Mouse (Mus musculus) thymus, postnatal 14 days (tissue): ENCODE measurements at regions not wholly inside any gene's neighbourhood (a gene's known extent, or its start where the extent isn't known, plus 50 kb on each side); places are given as distances from the start of the nearest gene placed in this dataset.

Experiments
- DNase-seq: peaks from one replicate; pipeline ENCODE4 v3.0.0; 2021

DNA sequence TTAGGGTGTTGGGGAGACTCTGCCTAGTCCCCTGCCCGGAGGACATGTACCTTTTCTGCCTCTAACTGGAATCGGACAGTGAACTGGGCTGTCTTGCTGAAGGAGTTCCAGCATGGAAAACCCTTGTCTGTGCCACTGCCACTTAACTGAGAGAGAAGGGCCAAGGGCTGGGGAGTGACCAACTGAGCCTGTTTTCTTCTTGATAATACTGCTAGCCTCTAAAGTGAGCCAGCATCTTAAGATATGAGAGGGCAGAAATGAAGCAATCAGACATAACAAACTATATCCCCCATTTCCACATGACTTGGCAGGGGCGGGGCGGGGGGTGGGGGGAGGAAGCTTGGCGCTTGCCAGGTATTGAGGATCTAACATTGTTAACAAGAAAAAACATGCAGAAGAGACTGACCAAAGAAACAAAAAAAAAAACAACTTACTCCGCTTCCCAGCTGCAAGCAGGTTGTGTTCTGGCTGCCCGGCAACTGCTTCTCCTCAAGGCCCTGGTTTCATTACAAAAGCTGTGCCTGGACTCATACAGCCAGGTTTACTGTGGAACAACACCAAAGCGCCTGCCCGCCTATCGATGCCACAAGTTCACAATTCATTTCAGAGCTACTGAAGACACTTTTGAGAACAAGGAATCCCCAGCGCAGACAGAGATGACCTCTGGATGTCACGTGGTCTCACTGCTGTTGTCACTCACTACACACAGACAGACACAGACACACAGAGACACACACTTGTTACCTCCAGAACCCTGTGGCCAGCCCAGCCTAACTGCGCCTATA is 153.6 kb upstream of the Klf14 start:
- DNase-seq = no peak

DNA sequence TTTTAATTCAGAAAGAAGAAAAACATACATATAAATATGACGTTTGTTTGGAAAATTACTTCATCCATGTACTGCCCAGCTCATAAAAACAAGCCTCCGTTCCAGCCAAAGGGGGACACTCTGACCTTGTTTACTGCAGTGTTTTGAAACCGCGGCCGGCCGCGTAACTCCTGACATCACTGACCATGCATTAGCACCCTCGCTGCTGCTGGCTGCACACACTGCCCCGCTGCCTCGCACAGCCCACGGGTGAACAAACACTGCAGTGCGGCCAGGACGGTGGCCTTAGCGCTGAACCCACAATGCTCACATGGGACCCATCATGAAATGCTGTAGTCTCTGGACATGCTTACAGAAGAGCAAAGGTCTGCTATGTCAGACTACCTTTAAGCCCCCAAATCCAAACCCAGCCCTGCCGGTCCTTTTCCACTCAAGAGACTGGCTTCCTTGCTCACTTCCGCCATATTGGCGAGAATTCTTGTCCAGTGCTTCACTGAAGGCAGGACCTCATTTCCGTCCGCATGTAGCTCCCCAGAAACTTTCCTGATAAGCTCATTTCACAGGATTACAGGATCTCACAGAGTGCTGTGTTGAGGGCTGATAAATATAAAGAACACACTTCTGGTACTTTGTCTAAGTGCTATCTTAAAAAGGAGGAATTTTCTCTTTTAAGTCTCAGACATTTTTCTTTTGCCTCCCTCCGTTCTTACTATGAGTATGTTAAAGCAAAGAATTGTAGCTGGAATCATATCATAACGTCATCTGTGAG is 154.9 kb upstream of the Klf14 start:
- no peak for DNase-seq

DNA sequence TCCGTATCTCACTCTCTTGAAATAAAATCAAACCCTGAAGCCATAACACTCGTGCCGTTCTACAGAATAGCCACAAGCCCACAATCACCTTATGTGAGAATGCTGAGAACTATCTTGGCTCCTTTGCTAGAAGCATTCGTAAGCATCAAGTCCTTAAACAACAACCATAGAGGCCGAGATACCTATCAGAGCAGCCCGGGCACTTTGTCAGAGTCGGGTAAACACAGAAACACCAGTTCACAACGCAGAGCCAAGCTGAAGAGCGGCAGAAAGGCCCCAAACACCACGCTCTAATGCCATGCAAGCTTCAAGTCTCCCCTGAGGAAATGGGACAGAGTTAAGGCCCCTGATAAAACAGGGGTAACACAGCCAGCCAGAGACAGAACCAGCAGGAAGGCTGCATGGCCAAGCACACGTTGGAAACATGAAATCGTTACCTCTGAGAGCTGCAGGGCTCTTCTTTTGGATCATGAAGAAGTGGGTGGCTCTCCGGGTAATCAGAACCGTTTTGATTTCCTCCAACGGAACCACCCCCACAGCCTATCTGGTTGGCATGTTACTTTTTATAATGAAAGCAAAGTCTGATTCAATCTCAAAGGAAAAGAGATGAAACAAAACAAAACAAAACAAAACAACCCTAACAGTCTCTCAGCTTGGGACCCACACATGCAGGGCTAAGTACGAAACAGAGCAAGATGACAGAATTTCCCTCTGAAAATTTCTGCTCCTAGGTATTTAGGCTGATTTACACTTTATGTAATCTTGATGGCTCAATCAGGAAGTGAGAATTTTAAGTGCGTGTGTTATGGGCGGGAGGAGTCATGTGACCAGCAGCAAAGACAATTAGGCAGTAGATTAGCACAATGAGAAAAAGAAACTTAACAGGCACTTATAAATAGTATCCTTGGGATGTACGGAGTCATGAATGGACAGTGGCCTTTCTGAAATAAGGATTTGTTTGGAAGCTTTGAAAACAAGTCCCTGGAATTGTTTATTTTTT is 155.8 kb upstream of the Klf14 start:
- DNase-seq = no peak

DNA sequence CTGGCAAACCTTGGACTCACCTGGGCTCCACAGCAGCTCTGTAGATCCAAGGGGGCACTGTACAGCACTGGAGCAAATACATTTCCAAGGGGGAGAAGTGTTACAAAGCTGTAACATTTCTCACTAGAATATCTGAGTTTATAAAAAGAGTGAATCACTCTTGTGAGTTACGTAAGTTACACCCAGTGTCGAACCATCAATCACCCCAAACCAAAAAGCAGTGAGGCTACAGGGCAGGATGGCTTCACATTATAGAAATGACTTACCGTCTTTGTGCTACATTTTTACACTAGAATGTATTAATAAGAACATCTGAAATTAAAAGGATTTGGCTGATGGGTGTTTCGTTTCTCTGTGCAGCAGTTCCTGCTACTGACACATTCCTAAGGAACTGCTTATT is 156.7 kb upstream of the Klf14 start:
- no peak for DNase-seq

DNA sequence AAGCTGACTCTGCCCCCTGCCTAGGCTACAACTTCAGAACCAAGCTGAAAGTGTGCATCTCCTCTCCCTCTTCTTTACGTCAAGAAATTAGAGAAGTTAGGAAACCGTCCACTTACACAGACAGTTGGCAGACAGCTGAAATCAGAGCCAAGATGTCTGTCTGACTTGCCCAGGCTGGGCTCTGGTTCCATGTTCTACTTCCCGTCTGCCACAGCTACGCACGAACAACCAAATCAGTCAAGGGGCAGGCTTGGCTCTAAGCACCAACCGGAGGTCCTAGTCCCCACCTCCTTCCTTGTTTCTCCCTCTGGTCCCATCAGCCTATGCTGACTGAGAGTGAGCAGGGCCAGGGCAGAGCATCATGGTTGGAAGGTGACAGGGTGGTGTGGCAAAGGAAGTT is 157.5 kb upstream of the Klf14 start:
- DNase-seq = no peak

DNA sequence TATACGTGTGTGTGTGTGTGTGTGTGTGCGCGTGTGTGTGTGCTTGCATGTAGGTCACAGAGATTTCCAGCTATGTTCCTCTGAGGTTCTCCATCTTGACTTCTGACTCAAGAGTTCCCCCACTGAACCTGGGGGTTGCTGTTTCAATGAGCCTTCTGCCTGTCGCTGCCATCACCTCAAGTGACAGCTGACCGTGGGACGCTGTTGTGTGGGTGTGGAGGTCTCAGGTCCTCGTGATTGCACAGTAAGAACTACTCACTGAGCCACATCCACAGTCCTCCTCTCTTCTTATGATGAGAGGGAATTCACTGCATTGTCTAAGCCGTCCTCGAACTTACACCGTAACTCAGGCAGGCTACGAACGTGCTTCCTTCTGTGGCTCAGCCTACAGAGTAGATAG is 158.8 kb upstream of the Klf14 start:
- DNase-seq = no peak

DNA sequence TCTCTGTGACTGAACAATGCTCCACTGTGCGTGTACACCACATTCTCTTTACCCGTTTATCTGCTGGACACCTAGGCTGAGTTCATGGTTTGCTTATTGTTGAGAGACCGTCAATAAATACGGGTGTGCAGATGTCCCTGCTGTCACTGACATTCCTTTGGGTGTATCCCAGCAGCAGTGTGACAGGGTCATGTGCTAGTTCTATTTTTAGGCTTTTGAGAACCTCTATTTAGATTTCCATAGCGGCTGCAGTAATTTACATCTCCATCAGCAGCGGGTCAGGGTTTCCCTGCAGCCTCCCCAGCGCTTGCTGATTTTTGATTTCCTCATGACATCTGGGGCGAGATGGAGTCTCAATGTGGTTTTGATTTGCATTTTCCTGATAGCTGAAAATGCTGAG is 162.1 kb upstream of the Klf14 start:
- DNase-seq = no peak

DNA sequence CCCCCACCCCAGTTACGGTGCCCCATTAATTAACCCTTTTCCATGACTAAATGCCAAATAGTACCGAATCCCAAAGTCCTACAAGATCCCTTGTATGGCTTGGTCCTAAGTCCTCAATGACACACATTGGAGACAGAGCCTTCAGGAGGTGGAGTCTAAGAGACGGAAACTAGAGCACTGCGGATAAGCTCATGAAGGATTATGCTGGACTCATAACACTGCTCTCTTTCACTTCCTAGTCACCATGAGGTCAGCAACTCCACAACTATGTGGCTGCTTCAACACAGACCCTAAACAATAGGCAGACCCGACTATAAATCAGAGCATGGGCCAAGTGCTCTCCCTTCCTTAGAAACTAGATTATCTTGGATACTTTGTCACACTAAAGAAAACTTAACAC is 164.0 kb upstream of the Klf14 start:
- DNase-seq = no peak

DNA sequence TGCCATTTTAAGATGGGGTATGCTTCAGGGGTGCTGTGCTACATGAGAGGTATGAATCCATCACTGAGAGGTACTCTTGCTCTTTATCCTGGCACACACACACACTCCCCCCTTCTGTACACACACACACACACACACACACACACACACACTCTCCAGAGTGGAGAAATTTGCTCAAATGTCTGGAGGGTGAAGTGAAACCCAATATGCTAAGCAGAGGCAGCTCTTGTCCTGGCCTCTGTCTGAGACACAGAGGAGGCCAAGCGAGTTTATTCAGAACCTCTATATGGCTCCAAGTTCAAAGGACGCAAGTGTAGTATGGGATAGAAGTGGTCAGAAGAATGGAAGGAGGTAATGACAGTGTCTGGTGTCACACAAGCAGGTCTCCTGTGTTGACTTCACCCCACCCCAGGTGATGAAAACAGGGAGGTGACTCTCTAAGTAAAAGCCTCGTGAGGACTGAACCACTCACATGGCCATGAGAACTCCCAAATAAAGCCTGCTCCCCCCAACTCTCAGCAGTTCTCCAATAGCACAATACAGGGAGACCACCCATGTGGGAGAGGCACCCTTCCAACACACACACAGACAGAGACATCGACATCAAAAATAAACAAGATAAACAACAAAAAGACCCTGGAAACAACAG is 164.6 kb upstream of the Klf14 start:
- DNase-seq = no peak

DNA sequence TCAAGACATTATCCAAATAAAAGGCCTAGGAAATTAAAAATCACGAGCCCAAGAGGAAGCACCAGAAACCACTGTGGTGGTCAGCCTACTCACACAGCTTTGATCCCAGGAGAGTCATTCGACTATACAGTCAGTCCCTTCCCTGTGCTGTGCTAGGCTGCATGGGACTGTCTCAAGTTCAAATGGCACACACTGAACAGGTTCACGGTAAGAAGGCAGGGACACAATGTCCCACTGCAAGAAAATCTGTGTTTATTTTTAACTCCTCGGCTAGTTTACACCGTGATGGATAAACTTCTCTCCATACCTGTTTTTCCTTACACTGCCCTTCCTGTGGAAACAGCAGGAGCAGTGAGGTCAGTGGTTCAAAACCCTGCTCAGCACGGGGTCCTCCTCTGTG is 165.2 kb upstream of the Klf14 start:
- DNase-seq = no peak

DNA sequence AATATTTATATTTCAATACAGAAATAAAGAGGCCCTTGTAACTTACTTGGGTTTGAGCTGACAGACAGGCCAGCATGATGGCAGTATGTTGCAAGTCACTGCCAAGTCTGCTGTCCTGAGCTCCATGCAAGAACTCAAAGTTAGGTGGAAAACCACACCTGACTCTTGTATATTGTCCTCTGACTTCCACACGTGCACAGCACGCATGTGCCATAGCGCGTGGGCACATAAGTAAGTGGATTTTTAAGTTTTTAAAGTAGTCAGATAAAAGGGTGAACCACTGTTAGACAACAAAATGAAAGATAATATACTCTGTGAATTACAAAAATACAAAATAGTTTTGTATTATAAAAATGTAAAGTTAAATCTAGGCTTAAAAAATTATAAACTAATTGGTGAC is 166.0 kb upstream of the Klf14 start:
- no peak for DNase-seq

DNA sequence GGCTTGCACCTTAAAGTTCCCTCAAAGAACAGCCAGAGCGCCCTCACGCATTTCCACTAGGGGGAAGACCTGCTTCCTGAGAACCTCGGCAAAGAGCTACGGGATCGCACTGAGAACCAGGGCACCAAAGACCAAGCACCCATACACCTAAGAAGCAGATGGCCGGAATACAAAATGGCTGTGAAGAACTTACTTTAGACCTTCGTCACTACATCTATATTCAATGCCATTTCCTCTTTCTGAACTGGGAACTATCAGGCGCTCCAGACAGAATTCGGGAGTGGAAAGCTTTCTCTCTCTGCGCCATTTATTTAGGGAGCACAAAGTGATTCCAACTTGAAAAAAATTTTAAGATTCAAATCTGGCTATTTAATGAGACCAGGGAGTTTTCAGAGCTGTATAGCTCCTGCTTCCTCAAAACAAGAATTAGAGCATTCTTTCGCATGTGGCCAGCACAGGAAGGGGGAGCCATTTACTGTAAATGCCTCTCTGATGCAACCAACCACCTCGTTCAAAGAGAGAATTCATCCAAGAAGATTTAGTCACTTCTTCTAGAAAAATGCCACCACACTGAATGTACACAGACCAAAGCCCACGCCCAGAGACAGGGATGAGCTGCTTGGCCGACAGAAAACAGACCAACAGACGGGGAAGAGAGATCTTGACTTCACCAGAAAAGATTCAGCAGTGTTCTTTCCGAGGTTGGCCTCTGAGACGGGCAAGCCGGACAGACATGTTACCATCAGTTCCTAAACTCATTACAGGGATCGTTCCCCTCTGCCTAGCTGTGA is 166.6 kb upstream of the Klf14 start:
- DNase-seq = peak; percentile 83

DNA sequence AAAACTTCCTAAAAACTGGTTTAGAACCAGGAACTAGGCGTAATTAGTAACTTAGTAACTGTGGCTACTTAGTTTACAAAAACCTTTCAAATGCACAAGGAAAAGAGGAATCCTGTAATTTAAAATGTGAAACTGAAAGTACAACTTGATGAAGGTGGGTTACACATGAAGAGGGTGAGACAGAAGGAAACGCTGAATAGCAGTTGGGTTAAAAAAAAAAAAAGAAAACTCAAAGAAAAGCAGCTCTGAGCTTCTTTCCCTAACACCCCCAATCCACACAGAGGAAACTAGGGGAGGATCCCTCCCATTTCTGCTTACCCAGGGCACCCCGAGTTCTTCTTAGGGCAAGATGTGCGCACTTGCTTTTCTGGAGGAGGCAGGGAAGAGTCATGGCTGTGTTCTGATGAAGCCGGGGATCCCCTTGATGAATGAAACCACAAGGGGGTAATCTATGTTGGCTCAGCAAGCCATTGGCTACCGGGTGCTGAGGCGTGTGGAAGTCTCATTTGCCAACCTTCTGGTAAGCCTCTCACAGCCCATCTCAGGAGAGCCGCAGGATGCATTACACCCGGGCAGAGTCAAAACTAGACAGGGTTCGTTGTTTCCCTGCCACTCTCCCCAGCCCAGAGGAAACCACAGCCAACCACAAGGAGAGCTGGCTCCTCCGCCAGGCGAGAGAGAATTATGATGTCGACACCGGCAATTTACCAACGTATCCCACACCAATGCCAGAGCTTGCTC is 167.4 kb upstream of the Klf14 start:
- DNase-seq = peak; percentile 66

DNA sequence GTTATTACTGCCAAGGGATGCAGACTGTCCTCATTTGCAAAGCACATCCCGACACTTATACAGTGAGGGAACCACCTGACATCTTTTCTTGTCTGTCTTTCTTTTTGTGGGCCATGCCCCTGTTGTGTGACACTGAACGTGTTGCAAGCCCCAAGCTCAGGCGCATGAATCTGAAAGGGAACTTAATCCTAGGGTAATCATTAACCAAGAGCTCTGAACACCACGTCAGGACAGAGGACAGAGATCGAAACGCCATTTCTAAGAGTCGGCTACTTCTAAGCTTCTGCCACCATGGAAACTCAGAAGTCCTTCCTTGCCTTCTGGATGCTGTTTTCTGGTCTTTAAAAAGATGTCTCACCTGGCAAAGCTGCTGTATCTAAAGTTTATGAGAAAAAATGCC is 170.3 kb upstream of the Klf14 start:
- no peak for DNase-seq

DNA sequence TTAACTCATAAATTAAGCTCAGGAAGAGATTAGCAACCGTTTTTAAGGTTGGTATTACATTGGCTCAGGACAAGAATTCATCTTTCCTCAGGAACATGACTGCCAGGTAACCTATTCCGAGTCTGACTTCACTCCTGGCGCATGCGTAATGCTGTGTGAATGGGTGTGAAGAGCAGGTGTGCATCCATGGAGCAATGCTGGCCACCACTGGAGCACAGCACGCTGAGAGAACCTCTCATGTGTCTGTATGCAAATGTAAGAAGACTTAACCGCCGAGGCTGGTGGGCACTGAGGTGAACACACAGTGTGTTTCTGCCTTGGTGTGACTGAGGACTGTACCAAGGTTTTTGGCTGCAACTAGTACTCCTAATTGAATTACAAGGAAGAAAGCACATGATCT is 171.1 kb upstream of the Klf14 start:
- no peak for DNase-seq

DNA sequence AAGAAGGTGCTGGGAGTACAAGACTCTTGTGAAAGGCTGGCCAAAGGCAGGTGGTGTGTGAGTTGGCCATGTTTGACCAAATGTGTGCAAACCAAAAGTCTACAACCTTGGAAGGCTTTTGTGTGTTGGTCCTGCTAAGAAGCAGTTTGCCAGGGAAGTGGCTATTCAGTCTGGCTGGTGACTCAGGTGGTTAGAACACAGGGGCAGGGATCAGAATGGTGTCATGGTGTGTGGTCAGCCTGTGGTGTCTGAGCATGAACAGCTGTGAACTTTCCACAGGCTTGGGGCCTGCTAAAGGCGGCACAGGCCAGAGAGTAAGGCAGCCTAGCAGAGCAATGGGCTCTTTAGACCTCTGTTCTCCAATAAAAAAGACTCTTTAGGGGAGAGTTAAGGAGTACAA is 171.6 kb upstream of the Klf14 start:
- DNase-seq = no peak

DNA sequence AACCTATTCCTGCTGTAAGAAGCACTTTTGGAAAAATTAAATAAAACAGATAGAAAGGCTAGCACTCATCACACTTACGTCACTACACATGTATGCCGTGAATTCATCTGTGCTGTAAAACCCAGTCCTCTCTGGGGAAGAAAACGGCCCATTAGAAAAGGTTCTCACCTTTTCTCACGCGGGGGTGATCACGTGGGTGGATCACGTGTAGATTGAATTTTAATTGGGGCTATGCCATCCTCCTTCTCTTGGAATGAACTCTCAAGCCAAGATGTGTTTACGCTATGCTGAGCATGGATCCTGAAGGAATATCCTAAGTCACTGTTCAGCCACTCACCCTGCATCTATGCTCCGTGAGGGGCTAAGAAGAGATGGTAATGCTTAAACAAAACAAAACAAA is 172.8 kb upstream of the Klf14 start:
- DNase-seq = no peak

DNA sequence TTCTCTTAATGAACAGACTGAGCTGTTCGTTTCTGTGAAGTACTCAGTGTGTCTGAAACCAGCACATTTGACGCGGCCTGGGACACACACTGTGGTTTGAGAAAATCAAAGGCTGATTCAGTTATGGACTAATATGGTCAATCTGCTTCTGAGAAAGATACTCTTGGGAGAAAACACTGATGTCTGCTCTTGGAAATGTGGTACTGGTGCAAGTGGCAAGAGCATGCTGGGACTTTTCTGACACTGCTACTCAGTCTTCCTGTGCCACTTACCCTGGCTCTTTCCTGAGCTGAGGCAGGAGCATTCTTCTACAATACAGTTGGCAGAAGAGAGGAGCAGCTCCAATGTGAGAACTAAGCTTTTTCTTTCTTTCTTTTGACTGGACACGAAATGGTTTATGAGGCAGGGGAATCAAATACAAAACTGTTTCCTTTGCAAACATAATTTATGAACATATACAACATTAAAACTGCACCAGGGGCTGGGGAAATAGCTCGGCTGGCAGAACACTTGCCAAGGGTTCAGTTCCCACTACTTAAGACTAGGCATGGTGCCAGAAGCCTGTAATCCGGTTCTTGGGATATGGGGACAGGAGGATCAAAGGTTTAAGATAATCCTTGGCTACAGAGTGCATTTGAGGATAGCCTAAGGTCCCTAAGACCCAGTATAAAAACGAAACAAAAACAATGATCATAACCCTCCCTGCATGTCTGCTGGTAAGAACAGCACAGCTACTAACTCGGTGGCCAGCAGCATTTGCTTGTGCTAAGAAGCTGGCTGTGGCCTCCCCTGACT is 173.7 kb upstream of the Klf14 start:
- DNase-seq = no peak

DNA sequence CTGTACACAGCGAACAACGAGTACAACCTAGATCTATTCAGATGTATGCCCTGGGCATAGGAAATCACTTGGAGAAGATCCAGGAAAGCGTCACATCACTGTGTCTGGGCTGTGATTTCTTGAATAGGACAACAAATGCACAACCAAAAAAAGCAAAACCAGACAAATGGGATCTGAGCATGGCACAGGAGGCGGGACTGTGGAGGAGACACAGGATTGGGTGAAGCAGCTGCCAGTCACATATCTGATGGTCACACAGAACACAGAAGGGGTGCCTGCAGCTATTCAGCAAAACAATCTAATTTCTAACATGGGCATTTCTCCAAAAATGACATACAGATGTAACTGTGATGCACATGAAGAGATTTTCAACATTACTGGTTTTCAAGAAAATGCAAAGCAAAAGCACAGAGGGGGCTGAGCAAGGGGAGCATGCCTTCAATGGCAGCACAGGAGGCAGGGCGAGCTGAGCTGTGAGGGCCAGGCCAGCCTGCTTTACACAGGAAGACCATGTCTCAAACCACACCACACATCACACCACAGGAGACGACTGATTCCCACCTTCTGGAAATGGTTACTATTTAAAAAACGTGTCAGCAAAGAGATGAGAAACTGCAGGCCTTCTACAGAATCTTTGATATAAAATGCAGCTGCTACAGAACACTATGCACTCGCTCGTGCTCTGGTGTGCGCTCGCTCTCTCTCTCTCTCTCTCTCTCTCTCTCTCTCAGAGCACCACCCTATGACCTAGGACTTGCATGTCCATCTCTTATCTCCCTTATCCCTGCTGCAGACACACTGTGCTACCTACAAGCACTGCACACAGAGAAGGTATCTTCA is 175.2 kb upstream of the Klf14 start:
- DNase-seq = no peak

DNA sequence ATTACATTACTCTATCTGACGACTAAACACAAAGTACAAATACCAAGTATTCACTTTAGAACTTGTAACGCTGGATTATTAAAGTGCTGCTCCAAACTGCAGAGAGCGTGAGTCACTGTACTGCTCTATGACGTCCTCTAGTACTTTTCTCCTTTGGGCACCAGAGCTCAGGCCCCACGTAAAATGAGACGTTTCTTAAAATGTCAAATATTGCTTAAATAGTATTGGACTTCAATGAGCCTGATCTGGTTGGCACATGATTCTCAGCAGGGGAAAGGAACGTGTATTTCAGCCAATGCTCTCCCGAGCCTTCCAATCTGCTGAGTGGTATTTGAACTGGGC is 175.8 kb upstream of the Klf14 start:
- no peak for DNase-seq
